Mouse (Mus musculus): ENCODE data around the gene Eva1c.

- no peak for TF ChIP-seq CTCF (IDR thresholded peaks at IDR 0.05; ENCODE audit: borderline replicate concordance, insufficient read depth, low read depth, low read length)
- TF ChIP-seq POLR2A (IDR thresholded peaks at IDR 0.05; ENCODE audit: borderline replicate concordance, insufficient read depth, low read length): no peak
These were observed 41.6 kb downstream of the Eva1c start for GRCm38 (mm10) chr16:90868129-90868528.
